Mouse (Mus musculus) CH12F3 (cell line): ENCODE results near the gene Gm49416.
"Not testable (repeated sequence)": the region's sequence is repeated elsewhere in the genome, so short reads cannot be mapped to it uniquely, and the experiment has no call there.

Experiments
- in situ Hi-C: fragments of 300-500 bp; cut with MboI; formaldehyde crosslinking; loops from 2 replicates; pipeline ENCODE4 v1.14.3; 2020; ENCODE audit warnings: low sequenced_read_pairs

Gm49416 gene

DNA sequence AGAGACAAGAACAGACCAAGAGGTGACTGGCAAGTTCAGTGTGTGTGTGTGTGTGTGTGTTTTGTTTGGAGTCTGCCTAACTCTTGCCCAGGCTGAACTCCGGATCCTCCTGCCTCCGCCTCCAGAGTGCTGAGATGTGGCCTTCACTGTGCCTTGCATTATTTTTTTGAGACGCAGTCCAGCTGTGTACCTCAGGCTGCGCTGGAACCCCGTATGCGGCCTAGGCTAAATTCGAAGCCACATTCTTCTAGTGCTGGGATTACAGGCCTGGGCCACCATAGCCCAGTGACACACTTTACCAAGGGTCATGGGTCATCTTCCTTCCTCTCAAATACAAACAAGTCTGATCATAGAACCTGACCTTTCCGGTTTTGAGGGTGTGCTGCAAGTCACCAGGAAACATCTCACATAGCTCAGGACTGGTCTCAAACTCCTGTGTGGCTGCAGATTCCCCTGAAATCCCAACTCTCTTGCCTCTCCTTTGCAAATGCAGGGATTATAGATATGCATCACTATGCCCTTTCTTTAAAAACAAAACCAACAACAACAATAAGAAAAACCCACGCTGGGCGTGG lies 16.4 kb upstream of the Gm49416 start:
- in situ Hi-C loops, result no loop called here

DNA sequence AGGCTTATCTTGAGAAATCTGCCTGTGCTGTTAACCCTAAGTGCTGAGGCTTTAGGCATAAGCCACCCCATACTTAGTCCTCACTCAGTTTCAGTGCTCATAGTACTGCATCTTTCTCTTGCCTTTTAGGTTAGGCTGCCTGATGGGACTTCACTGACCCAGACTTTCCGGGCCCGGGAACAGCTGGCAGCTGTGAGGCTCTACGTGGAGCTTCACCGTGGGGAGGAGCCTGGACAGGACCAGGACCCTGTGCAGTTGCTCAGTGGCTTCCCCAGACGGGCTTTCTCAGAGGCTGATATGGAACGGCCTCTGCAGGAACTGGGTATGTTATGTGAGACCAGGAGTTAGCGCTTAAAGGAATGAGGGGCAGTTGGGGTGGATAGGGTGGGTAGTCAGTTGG lies 13.7 kb upstream of the Gm49416 start:
- in situ Hi-C loops, result no loop called here

DNA sequence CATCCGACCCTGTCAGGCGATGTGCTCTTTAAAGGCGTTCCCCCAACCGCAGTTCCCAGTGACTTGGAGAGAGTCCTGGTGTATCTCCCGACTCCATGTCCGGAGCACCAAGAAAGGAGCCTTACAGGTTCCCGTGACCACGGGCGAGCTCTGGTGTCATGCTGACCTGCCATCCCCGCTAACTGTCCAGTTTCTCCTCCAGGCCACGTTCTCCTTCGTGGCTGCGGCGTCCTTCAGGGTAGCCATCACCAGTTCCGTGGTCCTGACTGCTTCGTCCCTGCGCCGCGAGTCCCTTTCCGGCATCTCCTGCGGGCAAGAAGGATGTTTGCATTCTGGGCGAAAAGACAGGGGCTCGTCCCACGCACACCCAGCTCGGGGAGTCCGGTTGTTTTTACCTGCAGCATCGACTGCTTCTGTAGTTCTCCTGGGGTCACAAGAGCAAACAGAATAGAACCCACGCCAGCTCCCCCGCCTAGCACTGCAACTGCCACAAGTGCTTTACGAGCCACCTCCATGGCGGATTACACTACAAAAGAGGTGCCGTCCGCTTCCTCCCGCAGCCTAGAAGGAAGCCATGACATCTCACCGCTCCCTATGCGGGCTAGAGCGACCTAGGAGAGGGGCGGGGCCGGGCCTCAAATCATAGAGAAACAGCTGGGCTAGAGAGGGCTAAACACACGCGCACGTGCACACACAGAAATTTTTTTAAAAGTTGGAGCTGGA lies 8.3 kb upstream of the Gm49416 start, which contains the start of gene Uqcc3:
TSS of gene Uqcc3 (minus strand) at position 613 of the 723 bp plus-strand sequence.
- in situ Hi-C loops, result no loop called here

DNA sequence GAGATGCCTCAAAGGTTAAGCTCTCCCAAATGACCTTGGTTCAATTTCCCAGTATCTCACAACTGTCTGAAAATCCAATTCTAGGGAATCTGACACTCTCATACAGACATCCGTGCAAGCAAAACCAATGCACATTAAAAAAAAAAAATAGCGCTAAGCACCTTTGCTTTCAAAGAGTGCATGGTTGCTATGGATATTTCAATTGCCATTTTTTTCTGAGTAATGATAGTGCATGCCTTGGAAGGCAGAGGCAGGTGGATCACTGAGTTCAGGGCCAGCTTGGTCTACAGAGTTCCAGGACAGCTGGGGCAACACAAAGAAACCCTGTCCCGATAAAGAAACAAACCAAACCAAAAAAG lies 7.7 kb upstream of the Gm49416 start:
- in situ Hi-C loops, result no loop called here

DNA sequence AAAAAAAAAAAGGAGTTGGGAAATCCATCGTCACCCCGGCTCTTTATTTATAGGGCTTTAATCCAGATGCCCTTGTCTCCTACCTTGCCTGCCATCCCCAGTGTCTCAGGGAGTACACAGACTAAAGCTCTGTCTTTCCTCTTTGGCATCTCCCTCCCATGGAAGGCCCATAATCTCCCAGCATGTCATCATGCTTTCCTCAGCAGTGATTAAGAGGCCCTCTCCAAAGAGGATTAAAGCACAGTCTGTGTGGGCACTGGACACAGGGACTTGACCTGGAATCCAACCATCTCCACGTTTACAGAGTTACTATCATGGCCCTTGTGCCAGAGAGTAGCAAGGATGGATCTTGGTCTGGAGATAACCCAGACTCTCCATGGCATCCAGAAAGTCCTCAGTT lies 5.1 kb upstream of the Gm49416 start, which contains the start of the genes Lbhd1 and Gm49403:
TSS of gene Lbhd1 (plus strand) at position 117 of the 400 bp plus-strand sequence.
TSS of gene Gm49403 (plus strand) at position 315 of the 400 bp plus-strand sequence.
- in situ Hi-C loops, result no loop called here

DNA sequence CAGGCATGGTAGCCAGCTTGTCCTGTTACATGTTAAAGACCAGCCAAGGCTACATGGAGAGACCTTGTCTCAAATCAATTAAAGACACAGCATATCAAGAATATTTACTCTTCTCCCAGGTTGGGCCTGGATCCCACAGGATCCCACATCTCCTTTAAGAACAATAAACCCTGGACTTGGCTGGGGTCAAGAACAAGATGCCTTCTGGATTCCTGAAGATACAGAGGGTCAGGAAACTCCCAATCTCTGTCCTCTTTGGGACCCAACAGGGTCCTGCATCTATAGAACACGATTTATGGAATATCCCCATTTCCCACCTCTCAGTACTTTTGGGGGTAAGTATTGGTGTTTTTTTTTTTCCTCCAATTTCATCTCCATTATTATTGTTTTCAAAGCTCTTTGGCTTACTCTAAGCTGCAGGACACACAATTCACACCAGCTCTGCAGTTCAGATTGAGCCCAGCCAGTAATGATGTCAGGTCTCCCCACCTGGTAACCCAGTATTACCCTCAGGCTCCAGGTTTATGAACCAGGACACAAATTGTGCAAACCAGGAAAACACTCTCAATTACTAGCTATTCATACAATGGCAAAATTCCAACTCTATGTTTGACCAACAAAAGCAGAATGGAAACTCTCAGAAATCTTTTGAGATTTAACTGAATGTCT lies 1.7 kb upstream of the Gm49416 start:
- in situ Hi-C loops, result no loop called here

DNA sequence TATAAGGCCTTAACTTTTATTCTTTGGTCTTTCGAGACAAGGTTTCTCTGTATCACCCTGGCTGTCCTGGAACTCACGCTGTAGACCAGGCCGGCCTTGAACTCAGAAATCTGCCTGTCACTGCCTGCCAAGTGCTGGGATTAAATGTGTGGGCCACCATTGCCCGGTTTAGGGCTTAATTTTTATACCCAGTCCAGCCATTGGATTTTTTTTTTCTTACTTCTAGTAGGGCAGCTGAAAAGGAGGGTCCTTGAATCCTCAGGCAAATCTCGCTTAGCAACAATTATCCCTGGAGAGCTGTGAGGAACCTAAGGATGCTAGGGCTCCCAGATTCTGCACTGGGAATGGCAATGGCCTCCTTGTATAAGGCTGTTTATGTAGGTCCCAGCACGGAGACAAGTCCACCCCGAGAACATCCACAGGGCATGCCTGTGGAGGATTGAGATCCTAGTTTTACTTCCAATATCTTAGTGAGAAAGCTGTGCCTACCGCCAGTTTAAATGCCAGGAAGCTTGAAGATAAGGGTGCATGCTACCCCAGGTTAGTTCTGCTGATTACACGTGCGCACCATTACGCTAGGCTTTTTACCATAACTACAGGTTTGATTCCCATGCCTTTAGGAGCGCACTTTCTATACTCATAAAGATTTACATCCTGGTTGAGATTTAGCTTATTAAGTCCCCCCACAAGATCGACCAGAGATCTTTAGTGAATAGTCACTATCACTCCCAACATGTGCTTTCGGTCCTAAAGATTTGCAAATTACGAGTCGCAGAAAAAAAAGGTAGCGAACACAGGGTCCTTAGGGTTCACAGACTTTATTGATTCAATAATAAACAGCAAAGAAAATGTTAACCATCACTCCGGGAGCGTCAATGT lies 902 bp upstream of the Gm49416 start:
- in situ Hi-C loops, result no loop called here

DNA sequence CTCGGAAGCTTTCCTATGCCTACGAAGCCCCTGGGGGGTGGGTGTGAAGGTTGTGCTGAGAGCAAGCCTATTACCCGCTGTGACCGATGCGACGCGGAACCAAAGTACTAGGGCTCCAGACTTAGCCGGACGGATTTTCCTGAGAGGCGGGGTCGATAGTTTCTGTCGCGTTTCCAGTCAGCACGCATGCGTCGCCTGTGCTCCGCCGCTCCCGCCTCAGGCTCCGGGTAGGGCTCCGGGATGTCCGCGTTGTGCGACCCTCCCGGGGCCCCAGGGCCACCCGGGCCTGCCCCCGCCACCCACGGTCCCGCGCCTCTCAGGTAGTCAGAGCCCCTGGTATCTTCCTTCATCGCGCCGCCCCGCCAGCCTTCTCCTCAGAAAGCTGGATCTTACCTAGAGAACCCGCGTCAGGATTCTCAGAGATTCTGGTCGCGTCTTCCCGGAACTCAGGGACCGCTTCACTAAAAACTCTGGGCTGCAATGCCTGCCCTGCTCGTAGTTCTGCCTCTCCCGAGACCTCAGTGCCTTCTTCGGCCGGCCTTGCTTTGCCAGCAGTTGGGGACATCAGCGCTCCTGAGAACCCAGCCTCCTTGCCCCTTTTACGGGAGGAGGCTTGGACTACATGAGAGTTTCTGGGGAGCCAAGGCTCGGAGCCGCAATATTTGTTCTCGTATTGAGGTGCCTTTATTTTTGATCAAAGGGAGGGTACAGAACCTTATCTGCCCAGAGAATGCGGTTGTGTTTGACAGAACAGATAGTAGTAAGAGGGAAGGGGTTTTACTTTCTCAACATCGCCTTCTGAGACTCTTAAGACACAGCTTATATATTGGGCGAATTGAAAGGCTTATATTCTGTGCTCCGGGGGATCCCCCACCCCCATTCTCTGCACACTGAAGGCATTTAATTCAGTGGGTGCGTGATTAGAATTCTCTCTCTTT lies 4.4 kb downstream of the Gm49416 start, which contains the start of gene Ints5:
TSS of gene Ints5 (plus strand) at position 177 of the 938 bp plus-strand sequence.
- in situ Hi-C loops, result no loop called here

DNA sequence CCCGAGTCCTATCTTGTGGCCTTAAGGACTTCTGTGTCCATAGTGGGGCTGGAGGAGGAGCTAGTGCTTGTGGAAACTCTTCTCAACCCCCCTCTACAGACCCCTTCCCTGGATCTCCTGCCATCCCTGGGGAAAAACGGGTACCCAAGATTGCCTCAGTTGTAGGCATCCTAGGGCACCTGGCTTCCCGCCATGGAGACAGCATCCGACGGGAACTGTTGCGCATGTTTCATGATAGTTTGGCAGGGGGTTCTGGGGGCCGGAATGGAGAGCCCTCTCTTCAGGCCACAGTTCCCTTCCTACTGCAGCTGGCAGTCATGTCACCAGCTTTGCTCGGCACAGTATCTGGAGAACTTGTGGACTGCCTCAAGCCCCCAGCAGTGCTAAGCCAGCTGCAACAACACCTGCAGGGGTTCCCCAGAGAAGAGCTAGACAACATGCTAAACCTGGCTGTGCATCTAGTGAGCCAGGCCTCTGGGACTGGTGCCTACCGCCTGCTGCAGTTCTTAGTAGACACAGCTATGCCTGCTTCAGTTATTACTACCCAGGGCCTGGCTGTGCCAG lies 6.8 kb downstream of the Gm49416 start:
- in situ Hi-C loops, result no loop called here

DNA sequence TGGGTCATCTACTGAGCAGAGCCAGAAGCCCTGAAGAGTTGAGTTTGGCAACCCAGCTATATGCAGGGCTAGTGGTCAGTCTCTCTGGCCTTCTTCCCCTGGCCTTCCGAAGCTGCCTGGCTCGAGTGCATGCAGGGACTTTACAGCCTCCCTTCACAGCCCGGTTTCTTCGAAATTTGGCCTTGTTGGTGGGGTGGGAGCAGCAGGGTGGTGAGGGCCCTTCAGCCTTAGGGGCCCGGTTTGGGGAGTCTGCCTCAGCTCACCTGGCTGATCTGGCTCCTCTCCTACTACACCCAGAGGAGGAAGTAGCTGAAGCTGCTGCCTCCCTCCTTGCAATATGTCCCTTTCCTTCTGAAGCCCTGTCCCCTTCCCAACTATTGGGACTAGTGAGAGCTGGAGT lies 7.5 kb downstream of the Gm49416 start:
- in situ Hi-C loops, result not testable (repeated sequence)

DNA sequence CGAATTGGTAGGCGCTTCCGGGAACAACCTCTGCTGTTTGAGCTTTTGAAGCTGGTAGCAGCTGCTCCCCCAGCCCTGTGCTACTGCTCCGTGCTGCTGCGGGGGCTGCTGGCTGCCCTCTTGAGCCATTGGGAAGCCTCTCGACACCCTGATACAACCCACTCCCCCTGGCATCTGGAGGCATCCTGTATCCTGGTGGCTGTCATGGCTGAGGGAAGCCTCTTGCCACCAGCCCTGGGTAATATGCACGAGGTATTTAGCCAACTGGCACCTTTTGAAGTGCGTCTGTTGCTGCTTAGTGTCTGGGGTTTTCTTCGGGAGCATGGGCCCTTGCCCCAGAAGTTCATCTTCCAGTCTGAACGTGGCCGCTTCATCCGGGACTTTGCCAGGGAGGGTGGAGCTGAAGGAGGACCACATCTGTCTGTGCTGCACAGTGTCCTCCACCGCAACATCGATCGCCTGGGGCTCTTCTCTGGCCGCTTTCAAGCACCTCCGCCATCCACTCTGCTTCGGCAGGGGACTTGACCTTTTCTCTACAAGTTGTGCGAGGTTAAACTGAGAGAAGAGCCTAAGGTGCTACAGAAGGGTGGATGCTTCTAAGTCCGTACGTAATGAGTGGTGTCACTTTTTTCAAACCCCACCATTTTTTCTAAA lies 8.6 kb downstream of the Gm49416 start:
- in situ Hi-C loops, result not testable (repeated sequence)

DNA sequence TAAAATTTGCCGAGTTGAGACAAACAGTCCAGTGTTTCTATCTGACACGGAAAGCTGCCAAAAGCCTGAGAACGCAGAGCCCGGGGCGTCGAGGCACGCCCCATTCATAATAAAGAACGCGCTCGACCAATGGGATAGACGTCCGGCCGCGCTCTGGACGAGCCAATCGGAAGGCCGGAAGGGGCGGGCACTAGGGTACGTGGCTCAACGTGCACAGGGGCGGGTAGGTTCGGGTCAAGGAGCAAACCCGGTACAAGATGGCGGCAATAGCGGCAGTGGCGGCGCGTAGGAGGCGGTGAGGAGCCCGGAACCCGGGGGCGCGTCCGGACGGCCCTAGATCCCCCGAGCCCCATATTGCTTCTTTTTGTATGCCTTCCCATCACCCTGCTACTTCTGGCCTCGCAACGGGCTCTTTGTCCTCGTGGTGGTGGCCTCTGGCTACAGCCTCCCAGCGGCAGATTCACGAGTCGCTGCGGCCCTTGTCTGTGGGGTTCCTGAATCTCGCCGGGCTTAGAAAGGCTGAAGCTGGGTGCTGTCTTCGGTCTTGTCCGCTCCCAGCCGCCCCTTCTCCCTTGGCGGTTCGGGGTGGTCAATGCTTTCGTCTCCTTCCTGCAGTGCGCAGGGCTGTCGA lies 9.3 kb downstream of the Gm49416 start, which contains the start of gene Ganab:
TSS of gene Ganab (plus strand) at position 207 of the 631 bp plus-strand sequence.
- in situ Hi-C loops, result no loop called here

DNA sequence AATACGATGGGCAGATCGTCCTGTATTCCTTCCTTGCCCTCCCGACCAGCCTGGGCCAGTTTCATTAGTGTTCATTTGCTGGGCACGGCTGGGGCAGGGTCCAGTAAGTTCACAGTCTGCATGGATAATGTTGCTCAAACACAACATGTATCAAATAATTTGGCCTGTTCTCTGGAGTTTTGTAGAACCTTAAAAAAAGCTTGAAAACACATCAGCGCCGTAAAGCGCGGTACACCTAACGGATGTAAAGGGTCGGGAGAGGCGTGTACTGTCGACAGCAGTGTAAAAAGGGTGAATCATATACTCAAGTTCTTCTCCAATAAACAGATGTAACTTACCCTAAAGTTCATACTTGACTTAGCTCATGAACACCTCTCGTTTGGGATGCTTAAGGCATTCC lies 9.8 kb downstream of the Gm49416 start:
- in situ Hi-C loops, result no loop called here

DNA sequence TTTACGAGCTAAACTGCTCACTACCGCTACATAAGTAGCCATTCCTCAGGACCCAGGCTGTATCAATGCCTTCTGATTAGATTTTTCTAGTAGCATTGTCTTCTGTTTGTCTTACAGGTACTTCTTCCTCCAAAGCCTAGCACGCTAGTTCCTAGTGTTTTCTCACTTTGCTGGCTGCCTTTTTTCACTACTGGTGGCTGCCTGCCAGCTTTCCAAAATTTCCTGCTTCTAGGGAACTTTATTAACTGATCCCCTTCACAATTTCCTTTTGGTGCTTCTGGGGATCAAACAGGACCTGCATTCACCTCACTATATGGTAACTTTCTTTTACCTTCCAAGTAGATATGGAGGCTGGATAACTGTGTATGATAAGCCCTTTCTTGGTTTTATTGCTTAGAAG lies 10.4 kb downstream of the Gm49416 start:
- in situ Hi-C loops, result no loop called here

DNA sequence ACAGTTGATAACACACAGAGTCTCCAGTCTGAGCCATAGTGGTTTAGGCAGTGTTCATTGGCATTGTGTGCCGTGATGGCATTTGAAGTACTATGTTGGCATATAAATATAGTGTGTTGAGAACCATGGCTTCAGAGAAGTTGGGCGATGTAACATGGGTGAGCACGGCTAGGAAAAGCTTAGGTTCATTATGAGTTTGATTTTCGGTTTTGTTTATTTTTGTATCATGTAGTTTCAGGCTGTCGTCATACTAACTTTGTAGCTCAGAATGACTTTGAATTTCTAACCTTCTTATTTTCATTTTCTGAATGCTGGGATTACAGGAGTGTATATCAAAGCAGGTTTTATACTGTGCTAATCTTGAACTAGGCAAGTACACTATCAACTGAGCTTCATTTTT lies 14.7 kb downstream of the Gm49416 start:
- in situ Hi-C loops, result no loop called here

DNA sequence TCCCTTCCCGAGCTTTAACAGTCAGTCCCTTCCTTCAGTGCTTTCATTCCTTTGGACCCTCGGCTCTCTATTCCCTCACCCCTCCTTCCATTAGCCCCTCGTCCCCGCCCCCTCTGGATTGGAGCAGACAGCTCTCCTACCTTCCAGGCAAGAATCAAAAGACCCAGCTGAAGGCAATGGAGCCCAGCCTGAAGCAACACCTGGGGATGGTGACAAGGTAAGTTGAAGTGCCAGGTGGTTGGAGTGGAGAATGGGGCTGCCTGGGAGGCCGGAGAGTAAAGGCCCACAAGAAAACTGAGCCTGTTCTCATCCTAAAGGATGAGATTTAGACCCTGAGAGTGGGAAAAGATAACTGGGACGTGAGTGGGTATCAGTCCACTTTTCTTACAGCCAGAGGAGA lies 19.8 kb downstream of the Gm49416 start:
- in situ Hi-C loops, result no loop called here

DNA sequence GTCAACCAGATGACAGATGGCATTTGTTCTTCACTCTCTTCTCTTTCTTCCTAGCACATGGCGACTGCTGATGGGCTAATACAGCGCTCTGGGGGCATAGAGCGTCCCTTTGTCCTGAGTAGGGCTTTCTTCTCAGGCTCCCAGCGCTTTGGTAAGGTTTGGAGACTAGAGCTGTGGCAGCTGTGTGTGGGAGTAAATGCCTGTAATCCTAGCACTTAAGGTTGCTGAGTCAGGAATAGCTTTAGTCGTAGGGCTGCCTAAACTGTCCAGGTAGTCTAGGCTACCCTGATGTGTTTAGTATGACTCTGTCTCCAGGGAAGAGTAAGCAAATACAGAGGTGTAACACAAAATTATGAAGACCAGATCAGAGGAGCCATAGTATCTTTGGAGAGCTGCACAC lies 23.1 kb downstream of the Gm49416 start:
- in situ Hi-C loops, result no loop called here

DNA sequence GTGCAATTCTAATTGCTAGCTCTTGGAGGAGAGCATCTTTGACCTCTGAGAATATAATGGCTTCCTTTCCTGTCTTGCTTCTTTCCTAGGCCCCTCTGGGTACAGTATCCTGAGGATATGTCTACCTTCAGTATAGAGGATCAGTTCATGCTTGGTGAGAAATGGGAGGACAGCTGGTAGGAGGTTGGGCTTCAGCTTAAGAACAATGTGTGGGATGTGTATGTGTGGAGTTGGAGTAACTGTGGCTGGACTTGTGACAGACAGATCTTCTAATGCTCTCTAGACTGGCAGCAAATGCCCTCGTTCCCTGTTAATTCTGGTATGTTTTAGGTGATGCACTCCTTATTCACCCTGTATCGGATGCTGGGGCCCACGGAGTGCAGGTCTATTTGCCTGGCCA lies 25.5 kb downstream of the Gm49416 start:
- in situ Hi-C loops, result no loop called here

DNA sequence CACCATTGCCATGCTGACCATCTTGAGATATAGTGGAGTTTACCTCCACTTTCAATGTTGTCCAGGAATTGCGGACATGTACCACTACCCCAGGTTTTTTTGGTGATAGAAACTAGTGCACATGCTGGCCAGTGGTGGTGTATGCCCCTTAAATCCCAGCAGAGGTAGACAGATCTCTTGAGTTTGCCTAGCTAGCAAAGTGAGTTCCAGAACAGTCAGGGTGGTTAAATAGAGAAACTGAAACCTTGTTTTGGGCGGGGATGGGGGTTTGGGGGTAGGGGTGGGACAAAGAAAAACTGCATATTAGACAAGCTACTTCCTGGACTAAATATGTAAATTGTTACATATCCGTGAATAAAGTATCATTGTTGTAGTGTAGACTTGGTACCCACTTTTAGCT lies 30.3 kb downstream of the Gm49416 start:
- in situ Hi-C loops, result no loop called here
